Mouse (Mus musculus): Measurements from ENCODE around the gene Wwp2. TPM values are rescaled to one million over a fixed set of nuclear protein-coding genes. Genes with fewer than 3 reads are reported as not detected.

The Wwp2 gene
- polyA plus RNA-seq, 1 experiment, result 109 TPM

DNA sequence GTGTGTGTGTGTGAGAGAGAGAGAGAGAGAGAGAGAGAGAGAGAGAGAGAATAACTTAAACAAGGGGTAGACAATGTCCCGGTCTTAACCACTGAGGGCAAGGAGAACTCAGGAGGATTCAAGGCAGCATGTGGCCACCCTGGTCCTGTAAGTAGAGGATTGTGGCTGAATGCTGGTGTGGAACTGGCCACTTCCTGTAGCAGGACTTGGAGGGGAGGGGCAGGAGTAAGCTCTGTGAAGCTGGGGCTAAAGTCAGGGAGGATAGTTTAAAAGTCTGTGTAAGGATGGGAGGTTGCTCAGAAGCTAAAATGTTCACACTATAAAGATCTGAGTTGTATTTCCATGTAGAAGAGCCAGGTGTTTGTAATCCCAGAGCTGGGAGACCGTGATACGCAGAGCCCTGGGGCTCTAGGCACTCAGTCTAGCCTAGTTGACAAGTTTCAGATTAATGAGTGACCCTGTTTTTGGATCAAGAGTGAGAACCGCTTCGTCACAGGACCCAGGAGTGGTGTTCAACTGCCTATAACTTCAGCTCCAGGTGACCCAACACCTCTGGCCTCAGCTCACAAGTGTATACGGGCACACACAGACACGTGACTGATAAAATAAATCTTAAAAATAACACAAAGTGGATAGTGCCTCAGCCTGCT lies 135.4 kb downstream of the Wwp2 start:
- Histone ChIP-seq H3K4me1 (ENCODE audit: control insufficient read depth, insufficient read depth, low read length) (no peaks in the 10 kb centered on the region), H3K36me3 (ENCODE audit: control insufficient read depth, insufficient read depth, low read length) (no peaks in the 10 kb centered on the region), H3K4me3 (ENCODE audit: control insufficient read depth, low read depth, low read length) (no peak overlapping the region), H3K27me3 (ENCODE audit: control insufficient read depth, insufficient read depth, low read length) (no peaks in the 10 kb centered on the region), H3K27ac (ENCODE audit: control insufficient read depth, insufficient read depth, low read depth, low read length) (no peak overlapping the region)
- TF ChIP-seq CTCF (IDR thresholded peaks at IDR 0.05; ENCODE audit: control insufficient read depth, insufficient read depth, insufficient replicate concordance, low read depth, low read length) (no peak), POLR2A (IDR thresholded peaks at IDR 0.05; ENCODE audit: control insufficient read depth, low read depth, low read length) (no peak)

DNA sequence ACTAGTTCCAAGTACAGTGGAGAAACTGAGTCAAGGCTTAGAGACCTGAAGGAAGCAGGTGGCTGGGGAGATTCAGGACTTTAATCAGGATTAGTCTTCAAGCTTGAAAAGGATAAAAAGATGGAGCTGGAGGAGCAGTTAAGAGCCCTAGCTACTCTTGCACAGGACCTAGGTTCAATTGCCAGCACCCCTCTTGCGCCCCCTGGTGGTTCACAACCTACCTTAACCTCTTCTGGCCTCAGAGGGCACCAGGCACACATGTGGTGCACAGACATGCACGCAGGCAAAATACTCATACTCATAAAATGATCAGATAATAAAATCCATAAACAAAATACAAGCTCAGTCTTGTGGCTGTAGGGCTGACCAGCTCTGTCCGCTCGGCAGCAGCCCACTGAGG lies 136.3 kb downstream of the Wwp2 start:
- H3K27ac ChIP-seq (ENCODE audit: control insufficient read depth, insufficient read depth, low read depth, low read length), result no peak overlapping the region
- H3K27me3 ChIP-seq (ENCODE audit: control insufficient read depth, insufficient read depth, low read length), result no peaks in the 10 kb centered on the region
- H3K36me3 ChIP-seq (ENCODE audit: control insufficient read depth, insufficient read depth, low read length), result no peaks in the 10 kb centered on the region
- H3K4me1 ChIP-seq (ENCODE audit: control insufficient read depth, insufficient read depth, low read length), result no peaks in the 10 kb centered on the region
- peak; percentile 85 for TF ChIP-seq CTCF (IDR thresholded peaks at IDR 0.05; ENCODE audit: control insufficient read depth, insufficient read depth, insufficient replicate concordance, low read depth, low read length)
- TF ChIP-seq POLR2A (IDR thresholded peaks at IDR 0.05; ENCODE audit: control insufficient read depth, low read depth, low read length), result no peak
- no peak overlapping the region for H3K4me3 ChIP-seq (ENCODE audit: control insufficient read depth, low read depth, low read length)

GRCm38 (mm10) chr8:107574771-107575170 lies 138.6 kb downstream of the Wwp2 start:
- H3K27ac ChIP-seq (ENCODE audit: control insufficient read depth, insufficient read depth, low read depth, low read length), result no peak overlapping the region

DNA sequence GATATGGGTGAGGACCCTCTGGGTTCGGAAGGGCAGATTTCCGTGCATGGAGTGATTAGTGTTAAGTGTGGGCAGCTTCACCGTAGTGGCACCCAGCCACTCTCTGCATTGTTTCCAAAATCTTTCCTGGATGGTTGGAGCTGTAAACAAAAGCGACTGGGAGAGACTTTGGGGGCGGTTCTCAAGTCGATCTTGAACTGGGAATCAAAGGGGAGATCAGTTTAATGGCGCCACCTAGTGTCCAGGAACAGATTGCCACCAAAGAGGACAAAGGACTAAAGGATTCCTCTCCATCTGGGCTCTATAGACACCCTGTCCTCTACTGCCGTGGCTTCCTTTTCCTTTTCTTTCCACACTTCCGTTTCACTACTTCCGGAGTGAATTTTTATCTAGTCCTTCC lies 140.5 kb downstream of the Wwp2 start:
- H3K36me3 ChIP-seq (ENCODE audit: control insufficient read depth, insufficient read depth, low read length), result peaks cover 1% of the 10 kb centered on the region; the same call in 1 of the 2 replicates
- no peak for TF ChIP-seq POLR2A (IDR thresholded peaks at IDR 0.05; ENCODE audit: control insufficient read depth, low read depth, low read length)
- TF ChIP-seq CTCF (IDR thresholded peaks at IDR 0.05; ENCODE audit: control insufficient read depth, insufficient read depth, insufficient replicate concordance, low read depth, low read length), result peak; percentile 40; the same call in 1 of the 2 replicates
- H3K4me3 ChIP-seq (ENCODE audit: control insufficient read depth, low read depth, low read length), result no peak overlapping the region
- H3K4me1 ChIP-seq (ENCODE audit: control insufficient read depth, insufficient read depth, low read length), result no peaks in the 10 kb centered on the region; the same call in 1 of the 2 replicates
- H3K27ac ChIP-seq (ENCODE audit: control insufficient read depth, insufficient read depth, low read depth, low read length), result peak overlapping the region; percentile 14; the same call in 1 of the 2 replicates
- H3K27me3 ChIP-seq (ENCODE audit: control insufficient read depth, insufficient read depth, low read length), result no peaks in the 10 kb centered on the region

More at GRCm38 (mm10) chr8:107574771-107575170, 138.6 kb downstream of the Wwp2 start:
- no peaks in the 10 kb centered on the region; the same call in 1 of the 2 replicates for H3K4me1 ChIP-seq (ENCODE audit: control insufficient read depth, insufficient read depth, low read length)
- H3K27me3 ChIP-seq (ENCODE audit: control insufficient read depth, insufficient read depth, low read length), result no peaks in the 10 kb centered on the region
- TF ChIP-seq CTCF (IDR thresholded peaks at IDR 0.05; ENCODE audit: control insufficient read depth, insufficient read depth, insufficient replicate concordance, low read depth, low read length) (no peak), POLR2A (IDR thresholded peaks at IDR 0.05; ENCODE audit: control insufficient read depth, low read depth, low read length) (no peak)
- H3K36me3 ChIP-seq (ENCODE audit: control insufficient read depth, insufficient read depth, low read length), result 0 out of 2 replicates have a peak, but pooled peaks cover 1% of the 10 kb centered on the region
- H3K4me3 ChIP-seq (ENCODE audit: control insufficient read depth, low read depth, low read length), result no peak overlapping the region

DNA sequence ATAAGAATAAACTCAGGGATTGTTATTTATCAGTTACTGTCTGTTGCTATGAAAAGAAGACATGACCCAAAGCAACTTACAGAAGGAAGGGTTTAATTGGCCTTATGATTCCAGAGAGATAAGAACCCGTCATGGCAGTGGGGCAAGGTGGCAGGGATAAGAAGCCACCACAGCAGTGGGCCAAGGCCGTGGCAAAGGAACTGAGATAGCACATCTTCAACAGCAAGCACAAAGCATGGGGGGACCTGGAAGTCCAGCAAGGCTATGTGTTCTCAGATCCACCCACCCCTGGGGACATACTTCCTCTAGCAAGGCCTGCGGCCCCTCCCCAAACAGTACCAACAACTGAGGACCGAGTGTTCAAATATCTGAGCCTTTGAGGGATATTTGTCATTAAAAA lies 141.5 kb downstream of the Wwp2 start:
- no peak overlapping the region for H3K27ac ChIP-seq (ENCODE audit: control insufficient read depth, insufficient read depth, low read depth, low read length)
- H3K4me1 ChIP-seq (ENCODE audit: control insufficient read depth, insufficient read depth, low read length), result no peaks in the 10 kb centered on the region; the same call in 1 of the 2 replicates
- H3K4me3 ChIP-seq (ENCODE audit: control insufficient read depth, low read depth, low read length), result no peak overlapping the region
- H3K36me3 ChIP-seq (ENCODE audit: control insufficient read depth, insufficient read depth, low read length), result peaks cover 1% of the 10 kb centered on the region; the same call in 1 of the 2 replicates
- TF ChIP-seq CTCF (IDR thresholded peaks at IDR 0.05; ENCODE audit: control insufficient read depth, insufficient read depth, insufficient replicate concordance, low read depth, low read length) (no peak), POLR2A (IDR thresholded peaks at IDR 0.05; ENCODE audit: control insufficient read depth, low read depth, low read length) (no peak)
- no peaks in the 10 kb centered on the region for H3K27me3 ChIP-seq (ENCODE audit: control insufficient read depth, insufficient read depth, low read length)

- Histone ChIP-seq H3K27ac (ENCODE audit: control insufficient read depth, insufficient read depth, low read depth, low read length) (no peak overlapping the region), H3K4me3 (ENCODE audit: control insufficient read depth, low read depth, low read length) (no peak overlapping the region), H3K4me1 (ENCODE audit: control insufficient read depth, insufficient read depth, low read length) (no peaks in the 10 kb centered on the region; the same call in 1 of the 2 replicates), H3K27me3 (ENCODE audit: control insufficient read depth, insufficient read depth, low read length) (no peaks in the 10 kb centered on the region), H3K36me3 (ENCODE audit: control insufficient read depth, insufficient read depth, low read length) (peaks cover 1% of the 10 kb centered on the region; the same call in 1 of the 2 replicates)
- TF ChIP-seq CTCF (IDR thresholded peaks at IDR 0.05; ENCODE audit: control insufficient read depth, insufficient read depth, insufficient replicate concordance, low read depth, low read length) (no peak), POLR2A (IDR thresholded peaks at IDR 0.05; ENCODE audit: control insufficient read depth, low read depth, low read length) (no peak)
These were observed 142.0 kb downstream of the Wwp2 start for GRCm38 (mm10) chr8:107578132-107578531.

DNA sequence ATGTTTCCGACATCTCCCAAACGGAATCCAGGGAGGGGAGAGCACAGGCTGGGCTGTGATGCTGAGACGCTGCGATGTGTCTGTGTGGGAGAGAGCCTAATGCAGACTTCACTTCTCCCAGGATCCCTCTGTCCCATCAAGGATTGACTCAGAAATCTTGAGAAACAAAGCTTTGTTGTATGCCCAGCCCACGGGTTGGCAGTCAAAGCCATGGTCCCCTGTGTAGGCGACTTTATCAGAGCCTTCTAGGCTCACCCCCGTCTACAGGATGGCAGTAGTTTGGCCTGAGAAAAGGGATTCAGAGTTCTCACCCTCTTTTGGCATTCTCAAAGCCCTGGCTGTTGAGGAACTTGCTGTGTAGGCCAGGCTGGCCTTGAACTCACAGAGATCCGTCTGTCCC lies 142.4 kb downstream of the Wwp2 start:
- Histone ChIP-seq H3K27ac (ENCODE audit: control insufficient read depth, insufficient read depth, low read depth, low read length) (no peak overlapping the region), H3K4me3 (ENCODE audit: control insufficient read depth, low read depth, low read length) (no peak overlapping the region), H3K27me3 (ENCODE audit: control insufficient read depth, insufficient read depth, low read length) (no peaks in the 10 kb centered on the region), H3K4me1 (ENCODE audit: control insufficient read depth, insufficient read depth, low read length) (no peaks in the 10 kb centered on the region; the same call in 1 of the 2 replicates), H3K36me3 (ENCODE audit: control insufficient read depth, insufficient read depth, low read length) (peaks cover 1% of the 10 kb centered on the region; the same call in 1 of the 2 replicates)
- TF ChIP-seq POLR2A (IDR thresholded peaks at IDR 0.05; ENCODE audit: control insufficient read depth, low read depth, low read length) (no peak), CTCF (IDR thresholded peaks at IDR 0.05; ENCODE audit: control insufficient read depth, insufficient read depth, insufficient replicate concordance, low read depth, low read length) (no peak)
